Mouse (Mus musculus) NIH3T3 (cell line): ENCODE data around the gene Clybl.

Source experiments
- DNase-seq: peaks from one replicate; pipeline ENCODE4 v3.0.0-alpha.2; 2012; ENCODE audit warnings: low read depth

Clybl gene

GRCm38 (mm10) chr14:122426529-122427203 lies 245.2 kb downstream of the Clybl start:
- DNase-seq = no peak

GRCm38 (mm10) chr14:122427204-122427560 lies 245.7 kb downstream of the Clybl start:
- no peak for DNase-seq

- no peak for DNase-seq
Measured at GRCm38 (mm10) chr14:122427654-122428053, 246.2 kb downstream of the Clybl start.

GRCm38 (mm10) chr14:122432558-122432957 lies 251.1 kb downstream of the Clybl start:
- DNase-seq = no peak

GRCm38 (mm10) chr14:122434039-122434438 lies 252.5 kb downstream of the Clybl start:
- DNase-seq = no peak

- DNase-seq = no peak
Measured at GRCm38 (mm10) chr14:122436850-122437249, 255.3 kb downstream of the Clybl start.

GRCm38 (mm10) chr14:122449601-122450495 lies 268.3 kb downstream of the Clybl start:
- DNase-seq = no peak

GRCm38 (mm10) chr14:122450496-122451382 lies 269.2 kb downstream of the Clybl start, which contains the start of gene Gm5089:
TSS of gene Gm5089 (minus strand) at chr14:122451115.
- DNase-seq = no peak

- no peak for DNase-seq
Measured at GRCm38 (mm10) chr14:122451551-122452145, 270.1 kb downstream of the Clybl start.
